Mouse (Mus musculus): ENCODE data around the gene Ddx25. TPM values are rescaled to one million over a fixed set of nuclear protein-coding genes. Genes with fewer than 3 reads are reported as not detected.
A peak's percentile ranks its signal among the peaks of the same experiment; 100 is the strongest.

Gene Ddx25
- total and polyA plus RNA-seq, 2 experiments from 2014 or later, result 0.14 TPM; not detected in 1

GRCm38 (mm10) chr9:35570663-35571062 lies 12.3 kb upstream of the Ddx25 start:
- peak overlapping the region; percentile 84 for H3K4me3 ChIP-seq (ENCODE audit: low read depth, low read length)
- H3K9ac ChIP-seq (replicated peaks; ENCODE audit: low read depth, low read length), result peak overlapping the region; percentile 77
- peaks cover 23% of the 10 kb centered on the region for H3K36me3 ChIP-seq (replicated peaks; ENCODE audit: control insufficient read depth, insufficient read depth, low read length)
- H3K9me3 ChIP-seq (replicated peaks; ENCODE audit: control insufficient read depth, low read length), result no peaks in the 10 kb centered on the region
- peaks cover 6% of the 10 kb centered on the region; the same call in 1 of the 2 replicates for H3K27me3 ChIP-seq (ENCODE audit: control insufficient read depth, insufficient read depth, low read length)
- peak overlapping the region; percentile 92 for H3K4me2 ChIP-seq (ENCODE audit: low read depth, low read length)
- H3K27ac ChIP-seq (ENCODE audit: low read depth), result peak overlapping the region; percentile 86; the same call in 1 of the 2 replicates
- H3K4me1 ChIP-seq (ENCODE audit: control insufficient read depth, insufficient read depth), result peaks cover 6% of the 10 kb centered on the region; the same call in 1 of the 2 replicates
- TF ChIP-seq EP300 (IDR thresholded peaks at IDR 0.05; ENCODE audit: low read depth), result no peak
- no peak for TF ChIP-seq CTCF (IDR thresholded peaks at IDR 0.05; ENCODE audit: low read depth)
- 6% methylated on average over 5 of the region's 5 CpGs for WGBS
- DNase-seq (ENCODE audit: low spot score), result no peak
- ATAC-seq (ENCODE audit: insufficient read depth, low read depth), result no peak

- TF ChIP-seq EP300 (IDR thresholded peaks at IDR 0.05; ENCODE audit: low read depth), result no peak
- no peak for TF ChIP-seq CTCF (IDR thresholded peaks at IDR 0.05; ENCODE audit: low read depth)
- Histone ChIP-seq H3K27me3 (ENCODE audit: control insufficient read depth, insufficient read depth, low read length) (peaks cover 6% of the 10 kb centered on the region; the same call in 1 of the 2 replicates), H3K4me1 (ENCODE audit: control insufficient read depth, insufficient read depth) (peaks cover 13% of the 10 kb centered on the region; the same call in 1 of the 2 replicates), H3K4me3 (ENCODE audit: low read depth, low read length) (peak within 1 kb of the TSS; percentile 84), H3K9ac (replicated peaks; ENCODE audit: low read depth, low read length) (peak within 1 kb of the TSS; percentile 77), H3K9me3 (replicated peaks; ENCODE audit: control insufficient read depth, low read length) (no peaks in the 10 kb centered on the region), H3K27ac (ENCODE audit: low read depth) (peak within 1 kb of the TSS; percentile 86), H3K4me2 (ENCODE audit: low read depth, low read length) (peak within 1 kb of the TSS; percentile 92), H3K36me3 (replicated peaks; ENCODE audit: control insufficient read depth, insufficient read depth, low read length) (peaks cover 31% of the 10 kb centered on the region)
- peak; percentile 96 for ATAC-seq (ENCODE audit: insufficient read depth, low read depth)
- peak; percentile 97 for DNase-seq (ENCODE audit: low spot score)
- under 1% methylated on average over 86 of the region's 86 CpGs for WGBS
These were observed 11.5 kb upstream of the Ddx25 start, which contains the start of the genes Pate2 and Hyls1 for GRCm38 (mm10) chr9:35569571-35570534. Gene Pate2 (plus strand): TSS chr9:35570284. Gene Hyls1 (minus strand): TSS chr9:35570398.

GRCm38 (mm10) chr9:35567995-35568394 lies 9.7 kb upstream of the Ddx25 start:
- ATAC-seq (ENCODE audit: insufficient read depth, low read depth) (no peak), DNase-seq (ENCODE audit: low spot score) (no peak)
- Histone ChIP-seq H3K36me3 (replicated peaks; ENCODE audit: control insufficient read depth, insufficient read depth, low read length) (peaks cover 36% of the 10 kb centered on the region), H3K27ac (ENCODE audit: low read depth) (no peak overlapping the region), H3K27me3 (ENCODE audit: control insufficient read depth, insufficient read depth, low read length) (no peaks in the 10 kb centered on the region), H3K9ac (replicated peaks; ENCODE audit: low read depth, low read length) (no peak overlapping the region), H3K9me3 (replicated peaks; ENCODE audit: control insufficient read depth, low read length) (no peaks in the 10 kb centered on the region), H3K4me1 (ENCODE audit: control insufficient read depth, insufficient read depth) (peaks cover 13% of the 10 kb centered on the region; the same call in 1 of the 2 replicates), H3K4me3 (ENCODE audit: low read depth, low read length) (no peak overlapping the region), H3K4me2 (ENCODE audit: low read depth, low read length) (no peak overlapping the region)
- TF ChIP-seq CTCF (IDR thresholded peaks at IDR 0.05; ENCODE audit: low read depth) (no peak), EP300 (IDR thresholded peaks at IDR 0.05; ENCODE audit: low read depth) (no peak)
- WGBS, result 80% methylated on average over 3 of the region's 3 CpGs

GRCm38 (mm10) chr9:35564536-35565240 lies 6.4 kb upstream of the Ddx25 start:
- H3K9ac ChIP-seq (replicated peaks; ENCODE audit: low read depth, low read length), result no peak overlapping the region; the same call in 1 of the 2 replicates
- peaks cover 48% of the 10 kb centered on the region for H3K36me3 ChIP-seq (replicated peaks; ENCODE audit: control insufficient read depth, insufficient read depth, low read length)
- H3K4me1 ChIP-seq (ENCODE audit: control insufficient read depth, insufficient read depth), result peaks cover 18% of the 10 kb centered on the region; the same call in 1 of the 2 replicates
- no peak for ATAC-seq (ENCODE audit: insufficient read depth, low read depth)
- TF ChIP-seq CTCF (IDR thresholded peaks at IDR 0.05; ENCODE audit: low read depth) (no peak), EP300 (IDR thresholded peaks at IDR 0.05; ENCODE audit: low read depth) (no peak)
- no peaks in the 10 kb centered on the region for H3K27me3 ChIP-seq (ENCODE audit: control insufficient read depth, insufficient read depth, low read length)
- H3K27ac ChIP-seq (ENCODE audit: low read depth), result peak overlapping the region; percentile 78
- no peaks in the 10 kb centered on the region for H3K9me3 ChIP-seq (replicated peaks; ENCODE audit: control insufficient read depth, low read length)
- WGBS, result 30% methylated on average over 5 of the region's 5 CpGs
- DNase-seq (ENCODE audit: low spot score), result peak; percentile 47
- H3K4me3 ChIP-seq (ENCODE audit: low read depth, low read length), result peak overlapping the region; percentile 18; the same call in 1 of the 2 replicates
- peak overlapping the region; percentile 52 for H3K4me2 ChIP-seq (ENCODE audit: low read depth, low read length)

GRCm38 (mm10) chr9:35561583-35561982 lies 3.3 kb upstream of the Ddx25 start:
- Histone ChIP-seq H3K36me3 (replicated peaks; ENCODE audit: control insufficient read depth, insufficient read depth, low read length) (peaks cover 32% of the 10 kb centered on the region), H3K4me3 (ENCODE audit: low read depth, low read length) (no peak overlapping the region), H3K9me3 (replicated peaks; ENCODE audit: control insufficient read depth, low read length) (no peaks in the 10 kb centered on the region), H3K4me1 (ENCODE audit: control insufficient read depth, insufficient read depth) (peaks cover 17% of the 10 kb centered on the region), H3K27me3 (ENCODE audit: control insufficient read depth, insufficient read depth, low read length) (peaks cover 20% of the 10 kb centered on the region), H3K4me2 (ENCODE audit: low read depth, low read length) (no peak overlapping the region), H3K9ac (replicated peaks; ENCODE audit: low read depth, low read length) (no peak overlapping the region), H3K27ac (ENCODE audit: low read depth) (no peak overlapping the region)
- DNase-seq (ENCODE audit: low spot score) (no peak), ATAC-seq (ENCODE audit: insufficient read depth, low read depth) (no peak)
- 82% methylated on average over 6 of the region's 6 CpGs for WGBS
- TF ChIP-seq CTCF (IDR thresholded peaks at IDR 0.05; ENCODE audit: low read depth), result no peak
- no peak for TF ChIP-seq EP300 (IDR thresholded peaks at IDR 0.05; ENCODE audit: low read depth)
